Mouse (Mus musculus) frontal cortex, postnatal 14 days (tissue): ENCODE results near the gene Fam213b.

Experiments used
- DNase-seq, 2 experiments: peaks; one replicate each; pipeline ENCODE4 v3.0.0; 2022; ENCODE audit warnings: low spot score in 2 of 2

Gene Fam213b

DNA sequence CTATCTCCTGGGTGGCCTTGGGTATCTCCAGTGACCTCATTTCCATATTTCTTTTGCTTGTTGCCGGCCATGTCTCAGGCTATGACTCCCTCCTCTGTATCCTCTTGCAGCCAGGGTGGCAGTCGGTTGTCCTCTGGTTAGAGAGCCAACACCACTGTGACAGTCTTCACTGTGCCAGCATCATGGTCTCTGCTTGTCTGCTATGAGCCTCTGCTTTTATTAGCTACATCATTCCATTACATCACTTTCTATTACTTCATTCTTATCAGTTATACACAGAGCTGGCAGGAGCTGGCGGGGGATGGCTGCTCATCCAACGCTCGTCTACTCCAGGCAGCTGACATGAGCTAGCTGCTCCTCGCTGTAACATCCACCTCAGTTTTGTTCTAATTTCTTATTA lies 18.2 kb downstream of the Fam213b start:
- DNase-seq: no peak

DNA sequence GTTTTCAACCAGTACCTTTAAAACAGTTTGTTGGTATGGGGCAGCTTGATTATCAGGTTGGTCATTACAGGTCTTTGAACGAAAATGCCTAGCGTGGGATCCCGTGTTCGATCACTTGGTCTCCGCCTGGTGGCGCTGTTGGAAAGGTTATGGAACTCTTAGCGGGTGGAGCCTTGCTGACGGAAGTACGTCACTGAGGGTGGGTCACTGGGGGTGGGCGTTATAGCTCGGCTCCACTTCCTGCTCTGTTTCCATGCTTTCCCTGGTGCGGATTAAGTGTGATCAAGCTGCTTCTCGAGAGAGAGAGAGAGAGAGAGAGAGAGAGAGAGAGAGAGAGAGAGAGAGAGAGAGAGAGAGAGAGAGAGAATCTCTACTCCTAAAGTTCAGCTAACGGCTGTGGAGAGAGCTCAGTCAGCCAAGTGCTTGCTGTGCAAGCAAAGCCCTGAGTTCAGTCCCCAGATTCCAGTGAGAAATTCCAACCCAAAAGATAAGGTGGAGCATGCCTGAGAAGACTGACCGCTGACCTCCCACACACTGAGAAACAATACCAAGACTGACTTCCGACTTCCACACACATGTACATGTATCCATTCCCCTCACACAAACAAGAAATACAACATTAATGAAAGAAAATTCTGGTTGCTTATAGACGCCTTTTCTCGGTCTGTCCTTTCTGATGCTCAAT lies 20.9 kb downstream of the Fam213b start:
- peak; percentile 76 to 87 for DNase-seq

DNA sequence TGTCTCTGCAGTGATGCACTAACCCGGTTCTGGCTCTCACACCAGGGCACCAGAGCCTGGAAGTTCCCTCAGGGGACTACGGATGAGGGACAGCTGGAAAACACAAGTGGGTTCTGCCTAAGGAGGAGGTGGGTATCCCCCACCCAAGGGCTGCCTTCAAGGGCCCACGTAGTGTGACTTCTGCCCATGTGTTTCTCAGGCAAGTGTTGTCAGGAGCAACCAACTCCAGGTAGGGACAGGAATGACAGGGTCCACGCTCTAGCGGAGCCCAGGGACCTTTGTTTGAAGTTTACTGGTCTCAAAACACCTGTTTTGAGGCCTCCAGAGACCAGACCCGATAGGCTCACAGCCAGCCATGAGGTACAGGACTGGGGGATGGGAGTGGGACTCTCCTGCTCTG lies 25.7 kb downstream of the Fam213b start:
- DNase-seq: no peak

DNA sequence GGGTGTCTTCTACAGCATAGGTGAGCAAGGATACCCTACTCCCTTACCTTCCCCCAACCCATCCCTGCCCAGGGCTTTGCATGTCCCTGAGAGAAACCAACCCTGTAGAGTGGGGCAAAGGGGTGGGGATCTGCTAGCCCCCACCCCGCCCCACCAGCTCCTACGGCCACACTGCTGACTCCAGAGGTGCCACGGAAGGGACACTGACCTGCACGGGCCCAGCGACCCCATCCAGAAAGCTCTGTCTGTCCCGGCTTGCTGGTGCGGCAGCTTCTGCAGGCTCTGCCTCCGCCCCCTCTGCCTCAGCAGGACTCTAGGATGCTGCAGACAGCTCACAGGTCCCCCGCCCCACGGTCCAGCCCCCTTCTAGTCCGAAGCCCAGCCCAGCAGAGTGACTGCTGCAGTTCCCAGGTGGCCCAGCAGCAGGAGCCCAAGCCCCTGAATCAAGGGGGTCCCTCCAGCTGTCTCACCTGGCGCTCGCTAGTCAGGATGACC lies 27.1 kb downstream of the Fam213b start:
- no peak for DNase-seq

DNA sequence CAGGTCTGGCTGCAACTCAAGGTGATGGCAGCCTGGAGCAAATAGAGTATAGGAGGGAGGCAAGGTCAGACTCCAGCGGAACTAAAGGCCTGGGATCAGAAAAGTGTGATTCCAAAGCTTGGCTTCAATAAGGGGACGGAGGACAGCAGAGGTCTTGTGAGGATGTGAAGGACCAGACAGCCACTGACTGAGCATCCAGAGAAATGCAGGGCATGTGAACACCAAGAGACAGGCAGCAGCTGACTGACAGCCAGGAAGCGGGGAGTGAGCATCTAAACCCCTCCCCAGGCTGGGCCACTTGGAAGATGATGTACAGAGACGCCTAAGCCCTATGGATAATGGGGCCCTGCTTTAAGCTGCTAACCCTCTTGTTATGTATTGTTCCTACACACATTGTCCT lies 28.2 kb downstream of the Fam213b start:
- DNase-seq: no peak

DNA sequence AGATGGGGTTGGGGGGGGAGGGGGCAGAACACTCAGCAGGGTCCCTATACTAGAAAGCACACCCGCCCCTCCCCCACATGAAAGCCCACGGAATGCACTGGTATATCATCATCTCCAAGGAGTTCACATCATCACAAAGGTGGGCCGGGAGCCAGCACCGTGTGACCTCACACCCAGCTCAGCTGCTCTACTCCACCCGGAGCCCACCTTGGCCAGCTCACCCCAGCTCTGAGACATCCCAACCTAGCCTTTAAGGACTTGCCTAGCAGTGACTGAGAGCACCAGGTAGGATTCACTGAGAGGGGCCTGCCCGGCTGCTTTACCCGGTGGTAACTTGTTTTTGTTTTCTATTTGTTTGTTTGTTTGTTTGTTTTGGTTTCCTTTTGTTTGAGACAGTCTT lies 29.5 kb downstream of the Fam213b start, which contains the start of gene Mmel1:
Gene Mmel1 (plus strand): TSS at position 146 of the 400 bp plus-strand sequence.
- no peak for DNase-seq

DNA sequence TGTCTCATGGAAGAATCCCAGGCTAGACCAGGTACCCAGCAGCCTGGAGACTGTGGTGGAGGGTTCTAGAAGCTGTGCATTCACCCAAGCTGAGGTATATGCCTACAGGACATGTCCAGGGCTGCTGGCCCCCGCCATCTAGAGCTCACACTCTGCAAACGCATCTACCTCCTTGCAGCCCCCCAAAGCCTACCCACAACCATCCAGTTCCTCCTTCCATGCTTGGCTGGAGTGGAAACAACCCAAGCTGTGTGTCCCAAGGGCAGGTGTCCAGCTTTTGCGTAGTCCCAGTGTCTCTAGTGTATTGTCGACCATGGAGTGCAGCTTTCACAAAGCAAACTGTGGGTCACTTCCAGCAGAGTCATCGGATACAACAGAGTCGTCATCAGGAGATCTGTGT lies 31.7 kb downstream of the Fam213b start:
- no peak for DNase-seq

DNA sequence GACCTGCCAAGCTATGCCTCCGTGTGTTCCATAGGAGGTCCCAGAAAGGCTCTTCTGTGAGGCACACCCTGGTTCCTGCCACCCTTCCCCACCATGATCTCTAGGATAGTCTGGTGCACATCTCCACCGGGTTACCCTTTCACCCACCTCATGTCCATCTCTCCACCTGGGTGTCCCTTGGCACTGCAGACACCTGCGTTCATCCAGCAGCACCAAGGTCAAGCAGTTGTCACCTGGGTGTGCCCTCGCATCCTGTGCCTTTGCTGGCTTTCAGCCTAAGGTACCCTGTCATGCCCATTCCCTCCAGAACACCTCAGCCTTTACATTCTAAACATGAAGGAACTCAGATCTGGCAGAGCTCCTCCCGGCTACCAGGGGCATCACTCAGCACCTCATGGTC lies 32.5 kb downstream of the Fam213b start:
- no peak for DNase-seq

DNA sequence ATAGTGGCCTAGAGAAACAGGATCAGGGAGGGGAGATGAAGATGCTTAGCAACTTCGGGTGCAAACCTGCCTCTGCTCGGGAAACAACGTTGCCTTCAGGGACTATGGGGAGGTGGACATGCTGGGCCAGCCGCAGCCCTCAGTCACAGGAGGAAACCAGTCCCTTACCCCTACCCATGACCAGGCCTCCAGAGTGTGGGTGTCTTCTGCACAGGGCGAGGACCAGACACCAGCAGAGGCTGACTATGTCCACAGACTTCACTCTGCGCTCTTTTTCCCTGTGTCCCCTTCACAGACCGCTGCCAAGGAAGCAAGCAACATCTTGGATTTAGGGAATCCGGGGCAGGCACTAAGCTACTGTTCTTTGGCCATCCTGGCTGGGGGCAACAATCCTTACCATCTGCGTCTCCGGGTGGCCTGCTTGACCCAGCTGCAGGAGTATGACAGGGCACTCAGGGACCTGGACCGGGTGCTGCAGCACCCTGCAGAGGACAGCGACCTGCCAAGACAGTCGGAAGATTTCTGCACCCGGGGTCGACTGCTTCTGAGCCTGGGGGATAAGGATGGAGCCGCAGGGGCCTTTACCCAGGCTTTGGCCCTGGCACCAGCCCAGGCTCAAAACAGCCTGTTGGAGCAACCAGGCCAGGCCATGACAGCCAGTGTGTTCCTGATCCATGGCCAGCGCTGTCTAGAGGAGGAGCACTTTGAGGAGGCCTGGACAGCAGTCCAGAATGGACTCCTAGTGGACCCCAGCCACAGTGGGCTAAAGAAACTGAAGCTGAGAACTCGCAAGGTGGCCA lies 33.8 kb downstream of the Fam213b start:
- peak; percentile 2 to 11 for DNase-seq

DNA sequence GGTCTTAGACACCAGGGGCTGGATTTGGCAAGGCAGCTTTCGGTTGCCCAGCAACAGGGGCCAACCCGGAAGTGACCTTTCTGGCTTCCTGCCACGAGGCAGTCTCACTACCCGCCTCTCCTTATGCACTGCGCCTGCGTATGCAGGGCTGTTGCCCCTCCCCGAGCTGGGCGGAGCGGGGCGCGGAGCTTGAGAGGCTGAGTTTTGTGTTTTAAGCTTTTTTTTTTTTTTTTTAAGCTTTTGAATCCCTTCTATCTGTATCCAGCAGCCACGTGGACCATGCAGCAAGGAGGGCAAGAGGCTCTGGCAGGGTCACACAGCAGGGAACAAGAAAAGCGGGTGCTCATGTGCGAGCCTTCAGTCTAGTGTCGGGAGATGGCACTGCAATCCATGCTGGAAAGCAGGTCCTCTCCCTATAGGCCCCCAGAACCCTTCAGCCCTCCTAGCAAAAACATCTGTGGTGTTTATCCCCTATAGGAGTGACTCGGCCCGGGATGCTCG lies 34.6 kb downstream of the Fam213b start:
- peak; percentile 81 to 82 for DNase-seq

DNA sequence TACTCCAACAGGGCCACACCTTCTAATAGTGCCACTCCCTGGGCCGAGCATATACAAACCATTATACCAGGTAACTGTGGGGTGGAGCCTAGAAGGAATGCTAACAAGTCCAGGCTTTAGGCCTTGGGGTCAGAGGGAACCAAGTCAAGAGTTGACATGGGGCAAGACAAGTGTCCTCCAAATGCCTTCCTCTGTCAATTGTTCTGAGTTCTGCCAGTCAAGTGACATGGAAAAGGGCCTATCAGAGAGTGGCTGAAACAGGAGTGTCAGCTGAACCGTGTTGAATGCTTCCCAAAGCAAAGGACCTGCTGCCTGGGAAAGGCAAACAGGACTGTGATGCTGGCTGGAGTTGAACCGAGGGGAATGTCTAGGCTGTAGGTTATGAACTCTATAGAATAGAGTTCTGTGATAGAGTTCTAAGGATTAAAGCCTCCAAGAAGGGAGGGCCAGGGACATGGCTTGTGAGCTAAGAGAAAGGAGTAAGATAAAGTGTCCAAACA lies 35.4 kb downstream of the Fam213b start:
- DNase-seq: peak in 1 of 2 experiments; percentile 2

DNA sequence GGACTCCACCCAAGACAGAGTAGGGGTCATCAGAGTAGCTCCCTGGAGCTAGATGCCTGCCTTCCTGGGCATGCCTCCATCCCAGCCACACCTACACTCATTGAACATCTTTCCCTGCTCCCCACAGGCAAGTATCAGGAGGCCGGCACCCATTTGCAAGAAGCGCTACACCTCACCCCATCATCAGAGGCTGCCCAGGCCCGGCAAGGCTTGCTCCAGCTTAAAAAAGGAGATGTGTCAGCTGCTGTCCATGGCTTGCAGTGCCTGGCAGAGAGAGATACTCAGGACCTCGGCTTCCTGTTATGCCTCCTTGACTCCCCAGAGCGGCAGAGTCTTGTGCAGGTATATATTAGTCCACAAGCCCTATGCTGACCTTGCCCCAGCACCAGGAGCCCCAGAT lies 37.0 kb downstream of the Fam213b start:
- DNase-seq: peak in 1 of 2 experiments; percentile 1

DNA sequence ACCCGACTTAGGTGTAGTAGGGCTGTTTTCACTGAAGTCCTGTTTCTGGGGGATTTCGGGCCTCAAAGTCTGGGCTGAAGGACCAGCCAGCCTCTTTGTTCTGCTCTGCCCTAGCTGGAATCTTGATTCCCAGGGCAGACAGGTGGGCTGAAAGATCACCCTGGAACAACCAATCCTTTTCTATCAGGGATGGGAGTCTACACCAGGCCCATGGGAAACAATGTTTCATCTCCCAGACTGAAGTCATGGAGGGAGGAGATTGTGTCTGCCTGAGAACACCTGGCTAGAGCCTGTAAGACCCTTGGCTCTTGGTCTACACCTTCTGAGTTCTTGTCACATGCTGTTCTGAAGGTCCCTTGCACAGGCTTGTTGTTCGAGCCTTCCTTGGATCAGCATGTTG lies 40.3 kb downstream of the Fam213b start:
- DNase-seq: peak in 1 of 2 experiments; percentile 1

DNA sequence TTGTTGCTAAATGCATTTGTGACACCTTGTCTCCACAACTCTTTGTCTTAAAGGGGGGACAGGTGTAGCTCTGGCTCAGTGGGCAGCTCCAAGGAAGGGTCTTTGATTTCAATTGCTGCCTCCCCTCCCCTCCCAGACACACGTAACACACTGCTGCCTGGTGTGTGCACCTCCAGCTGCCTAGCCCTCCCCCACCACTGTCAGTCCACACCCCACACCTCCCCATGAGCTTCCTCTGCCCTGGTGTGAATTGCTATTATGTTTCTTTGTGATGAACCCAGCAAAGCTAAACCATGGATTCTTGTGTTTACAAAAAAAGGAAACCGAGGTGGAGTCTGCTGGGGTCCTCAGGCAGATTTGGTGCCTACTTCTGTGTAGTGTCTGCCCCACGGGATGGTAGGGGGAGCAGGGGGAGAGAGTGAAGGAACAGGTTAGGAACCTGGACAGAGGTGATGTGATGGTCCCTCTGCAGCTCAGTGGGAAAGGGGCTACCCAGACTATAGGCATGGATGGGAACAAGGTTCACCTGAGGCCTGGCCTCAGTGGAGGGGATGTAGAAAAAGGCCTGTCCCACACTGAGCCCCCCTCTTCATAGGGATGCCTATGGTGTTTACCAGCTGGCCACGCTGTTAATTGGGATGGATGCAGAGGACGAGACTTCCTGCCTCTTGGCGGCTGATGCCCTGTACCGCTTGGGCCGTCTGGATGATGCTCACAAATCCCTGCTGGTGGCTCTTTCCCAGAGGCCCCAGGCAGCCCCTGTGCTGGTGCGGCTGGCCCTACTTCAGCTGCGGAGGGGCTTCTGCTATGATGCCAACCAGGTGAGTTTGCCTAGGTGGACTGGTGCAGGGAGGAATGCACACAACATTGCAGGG lies 41.3 kb downstream of the Fam213b start:
- peak in 1 of 2 experiments; percentile 2 for DNase-seq

DNA sequence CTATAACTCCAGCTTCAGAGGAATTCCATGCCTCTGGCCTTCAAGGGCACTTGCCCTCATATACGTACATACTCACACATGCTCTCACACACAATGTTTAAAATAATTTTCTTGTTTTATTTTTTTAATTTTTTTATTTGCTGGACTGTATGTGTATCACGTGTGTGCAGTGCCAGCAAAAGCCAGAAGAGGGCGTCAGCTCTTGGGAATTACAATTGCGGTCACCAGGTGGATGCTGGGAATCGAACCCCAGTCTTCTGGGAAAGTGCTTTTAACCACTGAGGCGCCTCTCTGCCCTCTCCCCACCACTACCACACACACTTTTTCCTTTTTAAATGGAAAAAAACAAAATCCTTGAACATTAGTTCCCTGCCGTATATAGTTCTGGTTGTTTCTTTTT lies 42.1 kb downstream of the Fam213b start:
- DNase-seq: peak in 1 of 2 experiments; percentile 8

DNA sequence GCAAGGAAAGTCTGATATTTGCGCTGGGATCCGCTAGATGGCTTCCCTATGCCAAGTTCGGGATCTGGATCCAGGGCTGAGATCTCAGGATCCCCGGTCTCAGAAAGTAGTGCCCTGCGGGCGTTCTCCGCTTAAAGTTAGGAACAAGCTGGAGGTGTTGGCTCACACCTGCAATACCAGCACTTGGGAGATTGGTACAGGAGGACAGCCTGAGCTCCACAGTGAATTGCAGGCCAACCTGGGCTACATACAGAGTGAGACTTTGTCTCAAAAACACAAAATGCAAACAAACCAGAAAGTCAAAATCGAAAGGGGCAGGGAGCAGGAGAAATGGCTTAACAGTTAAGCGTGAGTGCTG lies 42.5 kb downstream of the Fam213b start:
- no peak for DNase-seq

DNA sequence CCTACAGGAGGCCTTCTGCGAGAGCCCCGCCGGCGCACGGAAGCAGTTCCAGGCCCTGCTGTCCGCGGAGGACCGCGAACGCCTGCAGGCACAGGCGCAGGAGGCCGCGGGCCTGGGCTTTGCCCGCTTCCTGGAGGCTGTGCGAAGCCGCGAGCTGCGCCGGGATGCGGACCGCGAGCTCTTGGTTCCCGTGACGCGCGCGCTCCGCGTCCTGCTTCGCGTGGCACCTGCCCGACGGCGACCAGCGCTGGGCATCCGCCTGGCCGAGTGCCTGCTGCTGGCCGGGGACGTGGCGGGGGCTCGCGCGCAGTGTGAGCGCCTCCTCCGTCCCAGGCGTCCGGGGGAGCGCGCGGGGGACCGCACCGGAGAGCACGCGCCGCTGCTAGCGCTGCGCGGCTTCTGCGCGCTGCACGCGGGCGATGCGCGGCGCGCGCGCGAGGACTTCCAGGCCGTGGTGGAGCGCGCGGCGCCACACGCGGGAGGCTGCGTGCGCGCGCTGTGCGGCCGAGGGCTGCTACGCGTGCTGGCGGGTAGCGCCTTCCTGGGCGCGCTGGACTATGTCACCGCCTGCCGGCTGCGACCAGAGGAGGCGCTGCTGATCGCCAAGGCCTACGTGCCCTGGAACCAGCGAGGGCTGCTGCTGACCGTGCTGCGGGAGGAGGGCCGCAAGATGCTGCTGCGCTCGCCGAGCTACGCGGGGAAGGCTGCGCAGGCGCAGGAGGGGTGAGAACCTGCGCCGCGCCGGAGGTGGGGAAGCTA lies 43.0 kb downstream of the Fam213b start:
- DNase-seq: peak; percentile 85 to 89

DNA sequence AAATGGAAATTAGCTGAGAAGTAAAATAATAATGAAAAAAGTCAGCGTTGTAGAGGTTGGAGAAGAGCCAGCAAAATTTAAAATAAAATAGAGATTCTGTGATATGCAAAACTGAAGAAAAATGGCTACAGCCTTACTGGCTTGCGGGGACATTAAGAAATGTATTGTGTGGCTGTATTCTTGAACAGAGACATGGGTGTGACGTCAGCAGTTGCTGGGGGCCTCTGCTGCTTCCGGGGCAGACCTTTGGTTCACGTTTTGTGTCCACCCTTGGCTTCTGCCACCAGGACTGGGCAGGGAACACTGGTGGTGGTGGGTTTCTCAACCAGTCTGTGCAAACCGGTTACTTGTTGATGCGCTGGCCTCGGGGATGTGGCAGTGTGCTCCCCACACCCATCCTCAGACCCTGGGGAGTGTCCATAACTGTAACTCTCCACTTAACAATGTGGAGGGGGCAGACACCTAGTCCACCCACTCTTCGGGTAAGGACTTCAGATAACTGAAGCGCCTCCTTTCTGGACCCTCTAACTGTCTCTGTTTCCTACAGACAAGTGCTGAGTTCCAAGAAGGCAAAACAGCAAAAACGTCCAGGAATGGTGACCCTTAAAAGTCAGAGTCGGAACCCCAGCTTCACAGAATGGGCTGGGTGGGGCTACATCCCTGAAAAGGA lies 44.1 kb downstream of the Fam213b start:
- no peak for DNase-seq

DNA sequence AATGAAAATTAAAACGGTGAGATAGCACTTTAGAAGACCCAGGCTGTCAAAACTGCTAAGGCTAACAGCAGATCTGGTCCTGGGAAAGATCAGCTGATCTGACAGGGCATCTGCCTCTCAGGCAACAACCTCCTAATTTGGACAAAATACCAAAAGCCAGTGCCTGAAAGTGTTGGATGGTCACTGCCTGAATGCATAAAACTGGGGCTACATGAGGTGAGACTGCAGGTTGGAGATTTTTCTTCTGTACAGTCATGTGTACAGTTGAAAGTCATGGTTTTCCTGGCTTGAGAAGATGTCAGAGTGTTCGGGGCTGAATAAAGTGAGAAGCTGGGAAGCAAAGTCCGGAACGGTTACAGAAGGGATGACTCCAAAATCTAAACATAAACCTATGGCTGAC lies 45.1 kb downstream of the Fam213b start:
- no peak for DNase-seq

DNA sequence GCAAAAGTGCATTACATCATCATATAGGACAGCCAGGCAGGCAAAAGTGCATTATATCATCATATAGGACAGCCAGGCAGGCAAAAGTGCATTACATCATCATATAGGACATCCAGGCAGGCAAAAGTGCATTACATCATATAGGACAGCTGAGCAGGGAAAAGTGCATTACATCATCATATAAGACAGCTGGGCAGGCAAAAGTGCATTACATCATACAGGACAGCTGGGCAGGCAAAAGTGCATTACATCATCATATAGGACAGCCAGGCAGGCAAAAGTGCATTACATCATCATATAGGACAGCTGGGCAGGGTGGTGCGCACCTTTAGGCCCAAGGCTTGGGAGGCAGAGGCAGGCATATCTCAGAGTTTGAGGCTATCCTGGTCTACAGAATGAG lies 46.2 kb downstream of the Fam213b start:
- no peak for DNase-seq
